Mouse (Mus musculus): ENCODE measurements around the gene Kazald1.

Kazald1 gene

GRCm38 (mm10) chr19:45077742-45078645, 3.0 kb downstream of the Kazald1 start:
- no peak for DNase-seq

GRCm38 (mm10) chr19:45078971-45079764, 4.1 kb downstream of the Kazald1 start:
- no peak for DNase-seq

GRCm38 (mm10) chr19:45079769-45080515, 4.9 kb downstream of the Kazald1 start:
- DNase-seq: peak; percentile 39

- DNase-seq: no peak
Measured at GRCm38 (mm10) chr19:45080711-45081110, 5.7 kb downstream of the Kazald1 start.

GRCm38 (mm10) chr19:45081279-45081678, 6.2 kb downstream of the Kazald1 start:
- DNase-seq: peak; percentile 62

- DNase-seq: peak; percentile 51
Measured at GRCm38 (mm10) chr19:45081841-45082550, 7.0 kb downstream of the Kazald1 start.

GRCm38 (mm10) chr19:45097868-45098267, 22.8 kb downstream of the Kazald1 start:
- peak; percentile 64 for DNase-seq

GRCm38 (mm10) chr19:45100486-45101270, 25.6 kb downstream of the Kazald1 start:
- no peak for DNase-seq

GRCm38 (mm10) chr19:45105591-45105990, 30.6 kb downstream of the Kazald1 start:
- no peak for DNase-seq

- no peak for DNase-seq
Measured at GRCm38 (mm10) chr19:45106689-45107088, 31.6 kb downstream of the Kazald1 start.

- DNase-seq: no peak
Measured at GRCm38 (mm10) chr19:45110681-45111080, 35.6 kb downstream of the Kazald1 start.

- DNase-seq: peak; percentile 12
Measured at GRCm38 (mm10) chr19:45112444-45112843, 37.4 kb downstream of the Kazald1 start.

GRCm38 (mm10) chr19:45113791-45114460, 38.9 kb downstream of the Kazald1 start:
- DNase-seq: peak; percentile 48

- no peak for DNase-seq
Measured at GRCm38 (mm10) chr19:45114772-45115171, 39.7 kb downstream of the Kazald1 start.

GRCm38 (mm10) chr19:45116798-45117197, 41.8 kb downstream of the Kazald1 start:
- DNase-seq: peak; percentile 12

Data from liver (tissue).